Mouse (Mus musculus) midbrain, embryonic 14.5 days (tissue): Measurements from ENCODE around the gene Btc. TPM values are rescaled to one million over a fixed set of nuclear protein-coding genes. Genes with fewer than 3 reads are reported as not detected.

Experiments
- ATAC-seq: fragments of 200-750 bp; cut with Nextera tagmentation; 2 replicates; pipeline ENCODE4 v1.8.0; 2017; ENCODE audit warnings: moderate number of reproducible peaks, moderate library complexity; ENCODE audit not compliant: low FRiP score, low TSS enrichment
- DNase-seq: peaks from one replicate; pipeline ENCODE4 v3.0.0-alpha.2; 2015
- H3K27ac ChIP-seq: fragments of 300-500 bp; sonication (generic); replicated peaks from 2 replicates; pipeline ENCODE4 v1.5.1; 2014; ENCODE audit warnings: mild to moderate bottlenecking, low read depth, low read length, moderate library complexity
- H3K27me3 ChIP-seq: fragments of 300-500 bp; sonication (generic); 2 replicates; pipeline ENCODE4 v1.6.1; 2014; ENCODE audit warnings: low read length, control low read depth, mixed read lengths; ENCODE audit not compliant: control insufficient read depth, insufficient read depth
- H3K36me3 ChIP-seq: fragments of 300-500 bp; sonication (generic); 2 replicates; pipeline ENCODE4 v1.6.1; 2014; ENCODE audit warnings: low read length, control low read depth; ENCODE audit not compliant: control insufficient read depth, insufficient read depth
- H3K4me1 ChIP-seq: fragments of 300-500 bp; sonication (generic); 2 replicates; pipeline ENCODE4 v1.6.1; 2014; ENCODE audit warnings: mild to moderate bottlenecking, antibody characterized with exemption, low read length, control low read depth; ENCODE audit not compliant: control insufficient read depth, insufficient read depth
- H3K4me2 ChIP-seq: fragments of 300-500 bp; sonication (generic); 2 replicates; pipeline ENCODE4 v1.6.1; 2014; ENCODE audit warnings: mild to moderate bottlenecking, low read length, moderate library complexity
- H3K4me3 ChIP-seq: fragments of 300-500 bp; sonication (generic); replicated peaks from 2 replicates; pipeline ENCODE4 v1.5.1; 2014; ENCODE audit warnings: low read depth, low read length
- H3K9ac ChIP-seq: fragments of 300-500 bp; sonication (generic); replicated peaks from 2 replicates; pipeline ENCODE4 v1.6.1; 2014; ENCODE audit warnings: mild to moderate bottlenecking, low read length, moderate library complexity
- H3K9me3 ChIP-seq: fragments of 300-500 bp; sonication (generic); 2 replicates; pipeline ENCODE4 v1.6.1; 2016; ENCODE audit warnings: low read length, control low read depth, mixed read lengths; ENCODE audit not compliant: control insufficient read depth
- WGBS: fragments of 180-500 bp; shearing (Covaris S2); extraction: QIAGEN DNeasy Blood & Tissue Kit; methylation state at CpG from one replicate; pipeline ENCODE4 v1.1.7; 2014; 5-methylcytosine and 5-hydroxymethylcytosine counted together
- polyA plus RNA-seq: library from polyadenylated mRNA; unstranded; fragments of >200 nt; fragmentation: Nextera tagmentation; extraction: Ambion mirVana; gene quantifications from 2 replicates; pipeline ENCODE4 v1.2.1, GENCODE M21; 2014

The Btc gene
- polyA plus RNA-seq, 1 experiment from 2014 or later = 0.21 TPM

DNA sequence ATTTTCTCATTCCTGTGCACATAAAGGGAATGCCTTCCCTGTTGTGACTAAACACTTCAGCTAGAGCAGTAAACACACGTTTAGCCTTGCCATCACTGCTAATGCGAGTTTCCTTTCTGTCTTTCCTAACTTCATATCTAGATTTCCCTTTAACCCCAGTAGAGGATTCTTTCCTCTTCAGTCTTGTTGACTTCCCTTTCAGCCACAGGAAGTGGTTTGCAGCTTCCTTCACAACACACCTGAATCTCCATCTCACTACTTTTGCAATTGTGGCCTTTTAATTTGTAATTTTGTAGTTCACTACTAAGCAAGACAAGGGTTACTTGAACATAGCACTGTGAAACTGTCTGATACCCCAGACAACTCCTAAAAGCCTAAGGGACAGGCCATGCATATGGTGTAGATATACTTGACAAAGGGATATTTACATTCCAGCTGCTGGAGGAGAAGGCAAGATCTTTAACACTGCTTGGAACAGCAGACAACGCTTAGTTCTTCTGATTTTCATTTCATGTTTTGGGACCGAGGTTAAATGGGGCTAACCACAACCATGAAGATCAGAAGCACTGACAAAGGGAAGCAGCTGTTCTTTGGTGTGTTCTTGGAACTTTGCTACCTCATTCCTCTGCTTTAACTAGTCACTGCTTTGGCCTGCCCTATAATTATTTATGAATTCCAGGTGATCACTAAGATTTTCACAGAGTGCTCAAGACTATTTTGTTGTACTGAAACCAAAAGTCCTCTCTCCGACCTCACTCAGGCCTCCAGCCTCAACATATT is 60.6 kb downstream of the Btc start:
- H3K9me3 ChIP-seq = no peaks in the 10 kb centered on the region
- DNase-seq = no peak
- H3K36me3 ChIP-seq = no peaks in the 10 kb centered on the region
- 88% methylated on average over 5 of the region's 5 CpGs for WGBS
- no peak overlapping the region for H3K27ac ChIP-seq
- no peaks in the 10 kb centered on the region for H3K4me1 ChIP-seq
- H3K9ac ChIP-seq = no peak overlapping the region
- no peak overlapping the region for H3K4me2 ChIP-seq
- H3K4me3 ChIP-seq = no peak overlapping the region
- H3K27me3 ChIP-seq = no peaks in the 10 kb centered on the region
- ATAC-seq = no peak

DNA sequence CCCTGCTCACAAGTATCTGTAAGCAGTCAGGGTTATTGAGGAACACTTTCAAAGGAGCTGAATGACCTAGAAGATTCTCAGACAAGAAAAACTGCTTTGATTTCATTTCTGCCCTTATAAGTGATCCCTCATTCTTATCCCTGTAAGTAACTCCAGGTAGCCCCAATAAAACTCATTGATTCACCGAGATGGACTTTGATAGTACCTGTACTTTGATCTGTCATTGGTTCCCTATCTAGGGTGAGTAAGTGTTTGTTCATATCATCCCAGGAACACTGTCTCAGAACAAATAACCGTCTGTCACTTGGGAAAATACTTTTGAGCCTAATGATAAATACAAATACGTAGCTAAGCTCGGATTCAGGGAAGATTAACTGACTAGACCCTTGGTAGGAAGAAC is 68.6 kb downstream of the Btc start:
- no peak for DNase-seq
- Histone ChIP-seq H3K9ac (no peak overlapping the region), H3K4me2 (no peak overlapping the region), H3K27ac (no peak overlapping the region), H3K36me3 (no peaks in the 10 kb centered on the region), H3K27me3 (no peaks in the 10 kb centered on the region), H3K9me3 (no peaks in the 10 kb centered on the region), H3K4me1 (no peaks in the 10 kb centered on the region), H3K4me3 (no peak overlapping the region)
- ATAC-seq = no peak
- 90% methylated on average over 4 of the region's 4 CpGs for WGBS

DNA sequence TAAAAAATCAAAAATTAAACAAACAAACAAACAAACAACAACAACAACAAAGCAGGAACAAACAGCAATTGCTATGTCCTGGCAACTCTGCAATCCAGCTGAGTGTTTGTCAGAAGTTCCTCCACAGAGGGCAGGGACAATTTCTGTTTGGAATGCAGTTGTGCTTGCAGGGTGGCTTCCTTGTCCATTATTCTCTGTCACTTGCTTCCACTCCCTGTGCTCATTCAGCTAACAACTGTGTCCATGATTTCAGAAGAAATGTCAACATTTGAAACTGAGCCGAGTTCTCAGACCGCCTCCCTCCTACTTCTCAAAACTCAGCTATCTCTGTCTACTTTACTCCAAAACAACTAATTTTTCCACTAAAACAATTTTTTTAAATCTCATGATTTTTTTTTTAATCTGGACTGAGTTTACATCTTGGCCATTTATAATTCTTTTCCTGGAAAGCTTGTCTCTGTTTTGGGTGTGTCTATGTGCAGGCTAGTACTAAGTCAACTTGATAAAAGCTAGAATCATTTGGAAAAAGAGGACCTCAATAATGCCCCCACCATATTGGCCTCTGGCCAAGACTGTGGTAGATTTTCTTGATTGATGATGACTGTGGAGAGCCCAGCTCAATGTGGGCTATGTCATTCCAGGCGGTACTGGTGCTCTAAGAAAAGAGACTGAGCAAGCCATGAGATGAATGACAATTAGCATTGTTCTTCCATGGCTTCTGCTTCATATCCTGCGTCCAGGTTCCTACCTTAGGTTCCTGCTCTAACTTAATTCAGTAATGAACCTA is 70.5 kb downstream of the Btc start:
- H3K4me2 ChIP-seq = no peak overlapping the region
- no peak for ATAC-seq
- H3K4me1 ChIP-seq = no peaks in the 10 kb centered on the region
- H3K9ac ChIP-seq = no peak overlapping the region
- no peaks in the 10 kb centered on the region for H3K9me3 ChIP-seq
- H3K27me3 ChIP-seq = no peaks in the 10 kb centered on the region
- no peak overlapping the region for H3K4me3 ChIP-seq
- no peaks in the 10 kb centered on the region for H3K36me3 ChIP-seq
- no peak for DNase-seq
- WGBS = 82% methylated on average over 4 of the region's 4 CpGs
- no peak overlapping the region for H3K27ac ChIP-seq

DNA sequence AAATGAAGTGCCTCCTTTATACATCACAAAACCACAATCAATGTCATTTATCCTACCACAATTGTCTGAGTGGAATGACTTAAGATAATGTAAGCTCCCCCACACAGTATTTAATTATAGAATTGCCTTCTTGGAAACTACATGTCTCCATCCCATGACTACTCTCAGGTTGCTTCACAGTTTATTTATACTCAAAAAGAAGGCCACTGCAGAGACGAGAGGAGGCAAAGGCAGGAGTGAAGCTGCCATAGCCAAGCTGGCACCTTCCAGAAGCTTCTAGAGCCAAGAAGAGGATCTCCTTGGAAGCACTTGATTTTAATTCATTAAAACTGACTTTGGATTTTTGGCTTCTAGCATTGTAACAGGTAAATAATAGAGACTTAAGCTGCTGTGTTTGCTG is 81.0 kb downstream of the Btc start:
- H3K27ac ChIP-seq = no peak overlapping the region
- no peak overlapping the region for H3K4me3 ChIP-seq
- ATAC-seq = no peak
- no peaks in the 10 kb centered on the region for H3K36me3 ChIP-seq
- H3K4me1 ChIP-seq = no peaks in the 10 kb centered on the region
- WGBS = 92% methylated on average over 1 of the region's 1 CpGs
- no peaks in the 10 kb centered on the region for H3K27me3 ChIP-seq
- no peak overlapping the region for H3K9ac ChIP-seq
- no peak overlapping the region for H3K4me2 ChIP-seq
- no peak for DNase-seq
- H3K9me3 ChIP-seq = no peaks in the 10 kb centered on the region

DNA sequence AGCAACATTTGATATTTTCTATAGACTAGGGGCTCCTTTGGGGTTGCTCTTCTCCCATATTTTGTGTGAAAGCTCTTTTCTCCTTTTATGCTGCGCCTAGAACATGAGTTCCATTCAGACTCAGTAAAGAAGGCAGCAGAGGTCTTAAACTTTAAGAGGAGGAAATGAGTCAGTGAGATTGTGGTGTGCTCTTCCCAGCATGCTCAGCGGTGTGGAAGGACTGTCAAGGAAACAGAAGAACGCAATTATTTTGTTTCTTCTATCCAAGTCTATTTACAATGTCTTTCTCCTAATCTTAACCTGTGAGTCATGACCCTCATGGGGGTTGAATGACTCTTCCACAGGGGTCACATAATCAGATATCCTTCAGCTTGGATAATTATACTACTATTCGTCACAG is 82.4 kb downstream of the Btc start:
- ATAC-seq = no peak
- H3K36me3 ChIP-seq = no peaks in the 10 kb centered on the region
- H3K4me2 ChIP-seq = no peak overlapping the region
- H3K9me3 ChIP-seq = no peaks in the 10 kb centered on the region
- WGBS = 88% methylated on average over 4 of the region's 4 CpGs
- H3K4me3 ChIP-seq = no peak overlapping the region
- no peak for DNase-seq
- H3K4me1 ChIP-seq = no peaks in the 10 kb centered on the region
- H3K27ac ChIP-seq = no peak overlapping the region
- H3K27me3 ChIP-seq = no peaks in the 10 kb centered on the region
- H3K9ac ChIP-seq = no peak overlapping the region

DNA sequence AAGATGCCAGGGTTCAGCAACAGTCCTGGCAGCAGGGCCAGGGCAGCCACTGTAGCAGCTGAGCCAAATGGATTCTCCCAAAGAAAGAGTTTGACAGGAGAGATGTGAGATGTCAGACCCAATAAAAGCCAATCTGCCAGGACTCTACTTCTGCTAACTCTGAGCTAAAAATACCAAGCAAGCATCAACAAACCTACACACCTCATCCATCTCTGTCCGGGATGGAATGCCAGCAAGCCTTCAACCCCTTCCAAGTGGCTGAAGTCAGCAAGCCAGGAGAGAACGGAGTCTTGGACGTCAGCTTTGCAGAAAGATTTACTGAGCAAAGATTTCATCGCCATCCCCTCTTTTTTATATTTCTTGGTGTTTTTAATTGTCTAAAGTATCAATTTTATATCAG is 88.8 kb downstream of the Btc start:
- ATAC-seq = no peak
- 91% methylated on average over 4 of the region's 4 CpGs for WGBS

DNA sequence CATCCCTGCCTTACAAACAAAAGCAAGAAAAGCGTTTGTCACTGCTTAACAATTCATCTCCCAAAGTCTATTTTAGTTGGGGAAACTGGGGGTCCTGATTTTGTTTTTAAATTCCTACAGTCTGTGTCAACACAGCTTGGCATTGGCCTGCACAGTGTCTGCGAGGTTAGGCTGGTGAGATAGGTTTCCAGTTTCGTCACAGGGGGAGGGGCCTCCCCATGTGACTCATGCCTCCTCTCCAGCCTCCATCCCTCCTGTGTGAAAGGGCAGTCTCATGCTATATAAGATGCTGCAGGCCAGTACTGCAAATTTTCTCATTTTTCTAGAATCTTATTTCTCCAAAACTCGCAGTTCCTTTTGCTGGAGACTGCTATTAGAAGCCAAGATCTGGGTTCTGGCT is 91.0 kb downstream of the Btc start:
- Histone ChIP-seq H3K9me3 (no peaks in the 10 kb centered on the region), H3K36me3 (no peaks in the 10 kb centered on the region), H3K4me2 (no peak overlapping the region), H3K27ac (no peak overlapping the region), H3K4me1 (no peaks in the 10 kb centered on the region), H3K9ac (no peak overlapping the region), H3K27me3 (no peaks in the 10 kb centered on the region), H3K4me3 (no peak overlapping the region)
- 54% methylated on average over 4 of the region's 4 CpGs for WGBS
- no peak for ATAC-seq
- no peak for DNase-seq

More for the DNA sequence above, 88.8 kb downstream of the Btc start:
- DNase-seq = no peak
- H3K9ac ChIP-seq = no peak overlapping the region
- H3K4me2 ChIP-seq = no peak overlapping the region
- no peak overlapping the region for H3K27ac ChIP-seq
- no peaks in the 10 kb centered on the region for H3K27me3 ChIP-seq
- no peaks in the 10 kb centered on the region for H3K4me1 ChIP-seq
- no peaks in the 10 kb centered on the region for H3K9me3 ChIP-seq
- no peaks in the 10 kb centered on the region for H3K36me3 ChIP-seq
- no peak overlapping the region for H3K4me3 ChIP-seq

DNA sequence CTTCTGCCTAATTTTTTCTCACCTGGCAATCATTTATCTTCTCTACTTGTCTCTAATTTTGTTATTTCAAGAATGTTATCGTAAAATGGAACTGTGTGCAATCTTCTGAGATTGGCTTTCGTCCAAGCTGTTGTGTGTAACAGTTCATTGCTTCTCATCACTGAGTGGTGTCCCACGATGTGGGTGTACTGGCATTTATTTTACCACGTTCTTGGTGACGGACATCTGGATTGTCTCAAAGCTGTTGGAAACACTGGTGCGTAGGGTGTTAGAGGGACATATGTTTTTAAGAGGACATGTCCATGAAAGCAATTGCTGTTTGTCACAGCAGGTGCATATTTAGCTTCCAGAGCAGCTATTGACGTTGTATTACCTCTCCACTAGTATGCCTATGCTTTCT is 94.2 kb downstream of the Btc start:
- Histone ChIP-seq H3K27ac (no peak overlapping the region), H3K4me3 (no peak overlapping the region), H3K9ac (no peak overlapping the region), H3K36me3 (no peaks in the 10 kb centered on the region), H3K4me1 (no peaks in the 10 kb centered on the region), H3K27me3 (no peaks in the 10 kb centered on the region), H3K9me3 (no peaks in the 10 kb centered on the region), H3K4me2 (no peak overlapping the region)
- WGBS = 77% methylated on average over 7 of the region's 7 CpGs
- ATAC-seq (no peak), DNase-seq (no peak)

DNA sequence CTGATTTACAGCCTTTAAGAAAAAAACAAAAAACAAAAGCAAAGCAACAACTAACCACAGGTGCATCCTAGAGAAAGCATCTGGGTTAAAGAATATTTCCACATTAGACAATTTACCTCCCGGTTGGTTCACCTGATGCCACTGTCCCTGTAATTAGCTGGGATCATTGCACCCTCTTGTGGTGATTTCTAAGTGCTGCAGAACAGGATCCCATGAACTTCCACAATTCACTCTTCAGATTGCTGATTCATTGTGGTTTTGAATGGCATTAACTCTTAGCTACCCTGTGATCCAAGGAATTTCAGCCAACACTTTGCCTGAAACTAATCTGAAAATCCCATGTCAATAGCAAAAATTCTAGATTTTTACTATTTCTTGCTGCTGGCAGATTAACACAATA is 94.9 kb downstream of the Btc start:
- WGBS = 13% methylated on average over 1 of the region's 1 CpGs
- Histone ChIP-seq H3K27ac (no peak overlapping the region), H3K27me3 (no peaks in the 10 kb centered on the region), H3K9ac (no peak overlapping the region), H3K36me3 (no peaks in the 10 kb centered on the region), H3K4me1 (no peaks in the 10 kb centered on the region), H3K4me2 (no peak overlapping the region), H3K9me3 (no peaks in the 10 kb centered on the region), H3K4me3 (no peak overlapping the region)
- ATAC-seq (peak; percentile 66; the same call in 1 of the 2 replicates), DNase-seq (peak; percentile 86)
